Mouse (Mus musculus) lung, postnatal 14 days (tissue): ENCODE results near the gene Gm10277.
A peak's percentile ranks its signal among the peaks of the same experiment; 100 is the strongest.

ENCODE experiments used
- DNase-seq: peaks from one replicate; pipeline ENCODE4 v3.0.0; 2021

The Gm10277 gene

DNA sequence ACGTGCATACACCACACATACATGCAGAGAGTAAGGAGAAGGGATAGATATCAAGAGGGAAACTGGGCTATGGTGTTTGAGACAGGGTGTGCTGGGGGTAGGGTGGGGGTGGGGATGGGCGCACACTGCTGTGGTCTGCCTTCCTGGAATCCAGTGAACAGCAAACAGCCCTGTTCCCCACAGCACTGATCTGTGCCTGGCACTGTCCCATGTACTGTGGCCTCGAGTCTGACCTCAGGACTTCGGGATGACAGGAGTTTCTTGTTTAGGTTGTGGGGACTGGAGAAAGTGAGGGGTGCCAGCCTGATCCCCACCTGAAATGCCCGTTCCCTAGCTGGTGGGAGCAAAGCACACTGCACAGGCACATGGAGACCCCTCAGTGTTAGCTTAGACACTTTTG lies at the start of gene Gm10277:
Gene Gm10277, minus strand, starts transcription at position 41 of the 400 bp plus-strand sequence.
- DNase-seq, result no peak

DNA sequence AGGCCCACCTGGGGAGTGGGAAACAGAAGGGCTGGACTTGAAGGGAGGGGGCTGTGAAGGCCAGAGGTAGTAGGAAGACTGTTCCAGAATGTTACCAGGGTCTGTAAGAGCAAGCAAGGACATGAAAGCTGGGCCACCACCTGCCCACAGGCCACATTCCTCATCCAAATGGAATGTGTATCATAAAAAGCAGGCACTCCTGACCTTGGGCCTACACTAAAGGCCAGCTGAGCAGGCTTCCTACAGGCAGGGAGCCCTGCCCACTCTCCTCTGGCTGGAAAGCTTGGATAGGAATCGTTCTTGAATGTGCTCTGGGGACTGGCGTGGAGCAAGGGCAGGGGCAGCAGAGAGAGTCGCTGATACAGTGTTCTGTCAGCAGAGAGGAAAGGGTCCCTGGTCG lies 49.2 kb upstream of the Gm10277 start:
- no peak for DNase-seq

DNA sequence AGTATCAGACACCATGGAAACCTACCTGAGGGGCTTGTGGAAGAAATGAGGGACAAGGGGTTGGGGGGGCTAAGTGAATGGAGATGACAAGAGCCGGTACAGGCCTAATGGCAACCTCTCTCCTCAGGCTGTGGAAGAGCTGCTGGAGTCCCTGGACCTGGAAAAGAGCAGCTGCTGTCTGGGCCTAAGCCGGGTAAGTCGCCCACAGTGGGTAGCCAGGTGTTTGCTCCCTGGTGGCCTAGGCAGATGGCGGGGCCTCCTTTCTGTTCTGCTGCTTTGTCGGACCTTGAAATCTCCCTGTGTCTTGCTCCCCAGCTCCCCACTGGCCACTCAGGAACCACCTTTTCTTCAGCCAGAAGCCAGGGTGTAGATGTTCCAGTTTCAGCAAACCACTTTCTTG lies 48.7 kb upstream of the Gm10277 start:
- DNase-seq, result no peak

DNA sequence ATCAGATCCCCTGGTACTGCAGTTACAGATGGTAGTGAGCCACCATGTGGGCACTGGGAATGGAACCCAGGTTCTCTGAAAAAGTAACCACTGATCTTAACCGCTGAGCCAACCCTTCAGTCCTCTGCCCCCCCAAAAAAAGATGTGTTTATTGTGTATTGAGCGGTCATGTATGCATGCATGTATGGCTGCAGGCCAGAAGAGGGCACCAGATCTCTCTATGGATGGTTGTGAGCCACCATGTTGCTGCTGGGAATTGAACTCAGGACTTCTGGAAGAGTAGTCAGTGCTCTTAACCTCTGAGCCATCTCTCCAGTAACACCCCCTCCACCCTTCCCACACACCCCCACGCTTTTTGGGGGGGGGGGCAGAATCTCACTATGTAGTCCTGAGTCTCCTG lies 47.6 kb upstream of the Gm10277 start:
- no peak for DNase-seq

DNA sequence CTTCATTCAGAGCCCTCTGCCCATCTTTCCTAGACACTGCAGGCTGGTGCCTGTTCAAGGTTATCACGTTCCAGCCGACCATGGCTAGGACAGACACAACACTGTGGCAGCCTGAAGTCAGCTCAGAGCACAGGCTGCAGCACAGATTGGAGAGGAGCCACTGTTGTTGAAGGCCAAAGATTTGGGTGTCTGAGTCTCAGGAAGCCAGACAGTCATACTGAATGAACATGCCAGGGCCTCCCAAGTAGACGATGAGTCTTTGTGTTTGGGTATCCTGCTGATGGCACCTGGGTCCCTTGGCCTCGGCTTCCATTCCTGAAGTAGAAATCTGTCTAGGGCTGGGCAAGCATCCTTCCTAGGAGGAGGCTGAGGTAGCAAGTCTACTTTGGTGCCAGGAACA lies 45.0 kb upstream of the Gm10277 start:
- no peak for DNase-seq

DNA sequence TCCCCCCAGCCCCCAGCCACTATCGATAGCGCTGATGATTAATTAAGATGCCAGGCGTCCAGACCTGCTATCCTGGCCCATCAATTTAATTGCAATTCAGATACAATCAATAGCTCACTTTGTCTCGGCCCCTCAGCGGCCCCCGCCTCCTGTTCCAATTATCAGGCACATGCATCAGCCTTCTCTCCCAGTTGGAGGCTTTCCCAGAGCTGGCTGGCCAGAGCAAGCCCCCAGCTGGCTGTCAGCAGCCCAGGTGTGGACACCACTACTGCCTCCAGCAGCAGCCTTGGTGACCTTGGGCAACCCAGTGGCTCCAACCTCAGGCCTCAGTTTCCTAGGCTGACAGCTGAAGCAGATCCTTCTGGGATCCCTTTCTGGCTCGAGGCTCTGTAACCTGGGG lies 43.3 kb upstream of the Gm10277 start:
- DNase-seq, result no peak

DNA sequence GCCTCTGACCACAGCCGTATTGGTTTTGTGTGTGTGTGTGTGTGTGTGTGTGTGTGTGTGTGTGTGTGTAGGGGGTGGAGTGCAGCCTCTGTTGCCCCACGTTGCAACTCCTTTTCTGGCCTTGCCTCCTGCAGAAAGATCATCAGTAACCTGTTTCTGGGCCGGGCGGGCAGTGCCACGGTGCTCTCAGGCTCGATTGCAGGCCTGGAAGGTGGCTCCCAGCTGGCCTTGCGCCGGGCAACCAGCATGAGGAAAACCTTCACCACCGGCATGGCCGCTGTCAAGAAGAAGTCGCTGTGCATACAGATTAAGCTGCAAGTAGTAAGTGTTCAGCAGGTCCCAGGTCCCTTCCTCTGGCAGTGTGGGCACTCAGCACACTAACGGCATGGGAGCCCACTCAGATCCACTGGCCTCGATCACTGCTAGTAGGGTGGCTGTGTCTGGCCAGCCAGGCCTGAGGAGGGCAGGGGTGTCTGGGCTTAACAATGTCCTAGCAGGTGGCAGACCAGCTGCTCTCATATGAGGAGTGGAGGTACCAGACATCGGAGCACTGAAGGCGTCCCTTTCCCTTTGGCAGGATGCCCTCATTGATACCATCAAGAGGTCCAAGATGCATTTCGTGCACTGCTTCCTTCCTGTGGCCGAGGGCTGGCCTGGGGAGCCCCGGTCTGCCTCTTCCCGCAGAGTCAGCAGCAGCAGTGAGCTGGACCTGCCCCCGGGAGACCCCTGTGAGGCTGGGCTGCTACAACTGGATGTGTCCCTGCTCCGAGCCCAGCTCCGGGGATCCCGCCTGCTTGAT lies 41.7 kb upstream of the Gm10277 start:
- DNase-seq, result peak; percentile 39

DNA sequence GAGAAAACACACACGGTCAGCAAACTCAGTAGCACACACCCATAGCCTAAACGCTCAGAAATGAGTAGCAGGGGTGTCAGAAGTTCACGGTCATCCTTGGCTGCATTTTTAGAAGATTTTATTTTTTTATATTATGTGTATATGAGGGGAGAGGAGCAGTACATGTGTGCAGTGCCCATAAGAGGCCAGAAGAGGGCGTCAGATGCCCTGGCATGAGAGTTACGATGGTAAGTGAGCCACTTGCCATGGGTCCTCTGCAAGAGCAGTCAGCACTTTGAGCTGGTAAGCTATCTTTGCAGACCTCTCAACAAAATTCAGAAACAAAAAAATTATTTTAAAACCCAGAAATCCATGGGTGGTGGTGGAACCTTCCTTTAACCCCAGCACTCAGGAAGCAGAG lies 40.6 kb upstream of the Gm10277 start:
- DNase-seq, result no peak

DNA sequence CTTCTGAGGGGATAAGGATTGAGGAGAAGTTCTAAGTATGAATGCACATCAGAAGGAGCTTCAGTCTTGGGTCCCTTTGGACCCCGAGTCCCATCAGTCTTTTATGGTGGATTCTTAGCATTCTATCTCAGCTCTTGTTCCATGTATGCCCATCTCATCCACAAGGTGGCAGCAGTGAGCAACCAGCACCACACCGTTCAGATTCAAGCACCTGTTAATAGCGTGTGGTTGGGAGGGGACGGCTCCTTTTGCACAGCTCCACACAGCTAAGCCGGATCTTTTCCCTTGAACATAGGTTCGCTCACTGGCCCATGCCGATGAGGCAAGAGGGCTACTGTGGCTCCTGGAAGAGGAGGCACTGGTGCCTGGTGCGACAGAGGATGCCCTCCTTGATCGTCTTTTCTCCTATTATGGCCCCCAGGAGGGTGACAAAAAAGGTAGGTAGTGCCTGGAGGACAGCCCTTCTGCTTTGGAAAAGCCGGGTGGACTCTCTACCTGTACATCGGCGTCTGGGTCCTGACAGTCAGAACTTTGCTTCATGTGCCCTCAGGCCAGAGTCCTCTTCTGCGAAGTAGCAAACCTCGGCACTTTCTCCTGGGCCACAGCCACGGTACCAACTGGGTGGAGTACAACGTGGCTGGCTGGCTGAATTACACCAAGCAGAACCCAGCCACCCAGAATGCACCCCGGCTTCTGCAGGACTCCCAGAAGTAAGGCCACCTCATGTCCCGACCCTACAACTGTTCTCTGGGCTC lies 39.9 kb upstream of the Gm10277 start:
- DNase-seq, result peak; percentile 76

DNA sequence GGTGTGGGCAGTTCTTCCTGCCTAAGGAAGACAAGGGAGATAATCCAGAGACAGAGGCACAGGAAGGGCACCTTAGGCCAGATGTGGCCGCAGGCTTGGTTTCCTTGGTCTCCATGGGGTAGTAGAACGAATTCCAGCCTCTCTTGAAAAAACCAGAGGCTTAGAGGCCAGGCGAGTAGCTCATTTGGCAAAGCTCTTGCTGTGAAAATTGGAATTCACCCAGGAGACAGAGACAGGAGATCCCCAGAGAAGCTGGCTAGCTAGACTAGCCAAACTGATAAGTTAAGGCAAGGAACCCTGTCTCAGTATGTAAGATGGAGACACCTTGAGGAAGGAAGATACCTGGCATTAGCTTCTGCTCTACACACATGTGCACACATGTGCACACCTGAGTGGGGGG lies 38.8 kb upstream of the Gm10277 start:
- no peak for DNase-seq

DNA sequence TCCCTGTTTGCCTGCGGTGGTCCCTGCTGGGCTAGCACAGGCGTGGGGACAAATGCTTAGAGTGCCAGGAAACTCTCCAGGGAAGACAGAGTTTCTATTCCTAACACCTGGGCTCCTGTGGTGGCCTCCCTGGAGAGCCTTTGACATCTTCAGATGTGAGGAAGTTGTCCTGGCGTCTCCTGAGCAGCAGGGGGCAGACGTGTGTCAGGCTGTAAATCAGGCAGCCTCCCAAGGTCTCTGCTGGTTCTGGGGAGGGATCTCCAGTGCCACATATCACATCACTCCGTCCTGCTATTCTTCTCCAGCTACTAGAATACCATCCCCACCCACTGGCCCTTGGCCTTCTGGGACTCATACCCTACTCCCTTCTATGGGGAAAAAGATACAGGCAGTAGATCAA lies 38.3 kb upstream of the Gm10277 start:
- DNase-seq, result peak; percentile 77

DNA sequence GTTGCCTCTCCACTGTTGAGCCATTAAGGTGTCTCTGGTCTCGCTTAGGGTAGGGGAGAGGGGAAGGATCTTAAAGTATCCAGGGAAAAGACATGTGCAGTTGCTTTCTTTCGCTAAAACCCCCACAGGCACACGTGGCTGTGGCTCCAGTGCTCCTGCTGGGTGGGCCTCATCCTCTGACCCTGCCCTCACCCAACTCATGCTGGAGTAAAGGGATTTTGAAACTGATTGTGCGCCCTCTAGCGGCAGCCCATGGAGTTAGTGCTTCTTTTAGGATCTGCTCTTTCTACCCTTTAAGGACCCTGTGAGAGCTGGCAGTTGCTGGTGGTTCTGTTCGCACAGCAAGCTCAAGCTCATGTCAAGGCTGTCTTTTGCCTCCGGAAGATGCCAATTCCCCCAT lies 35.2 kb upstream of the Gm10277 start:
- peak; percentile 66 for DNase-seq

DNA sequence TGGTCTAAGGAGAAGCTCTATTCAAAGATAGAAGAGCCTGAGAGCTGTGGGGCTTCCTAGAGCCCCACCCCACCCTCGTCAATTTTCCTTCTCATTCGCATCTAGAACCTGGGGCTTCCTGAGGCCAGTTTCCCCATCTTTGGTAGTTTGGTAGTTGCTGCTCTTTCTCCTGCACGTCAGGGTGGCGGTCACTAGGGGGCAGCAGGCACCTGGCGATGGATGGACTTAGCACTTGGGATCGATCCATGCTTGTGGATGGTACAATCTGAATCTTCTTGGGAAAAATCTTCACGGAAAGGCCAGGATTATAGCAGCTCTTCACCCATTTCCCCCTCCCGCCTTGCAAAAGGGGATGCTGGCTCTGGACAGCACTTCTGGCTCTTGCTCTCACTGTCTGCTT lies 34.1 kb upstream of the Gm10277 start:
- DNase-seq, result peak; percentile 62

DNA sequence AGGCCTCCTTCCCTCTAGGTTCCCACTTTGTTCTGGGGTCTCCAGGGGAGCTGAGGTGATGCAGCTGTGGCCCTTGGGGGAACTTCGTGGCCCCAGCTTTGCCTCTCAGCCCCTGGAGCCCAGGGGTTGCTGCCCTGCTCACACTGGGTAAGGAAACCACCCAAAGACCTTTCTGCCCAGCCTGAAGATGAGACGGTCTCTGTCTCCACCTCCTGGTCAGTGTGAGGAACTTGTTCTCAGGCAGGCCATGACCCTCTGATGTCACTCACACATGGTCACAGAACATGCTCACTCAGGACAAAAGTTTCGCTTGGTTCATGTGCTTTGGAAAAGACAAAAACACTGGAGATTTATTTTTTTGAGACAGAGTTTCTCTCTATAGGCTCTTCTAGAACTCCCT lies 28.5 kb upstream of the Gm10277 start:
- DNase-seq, result peak; percentile 81

DNA sequence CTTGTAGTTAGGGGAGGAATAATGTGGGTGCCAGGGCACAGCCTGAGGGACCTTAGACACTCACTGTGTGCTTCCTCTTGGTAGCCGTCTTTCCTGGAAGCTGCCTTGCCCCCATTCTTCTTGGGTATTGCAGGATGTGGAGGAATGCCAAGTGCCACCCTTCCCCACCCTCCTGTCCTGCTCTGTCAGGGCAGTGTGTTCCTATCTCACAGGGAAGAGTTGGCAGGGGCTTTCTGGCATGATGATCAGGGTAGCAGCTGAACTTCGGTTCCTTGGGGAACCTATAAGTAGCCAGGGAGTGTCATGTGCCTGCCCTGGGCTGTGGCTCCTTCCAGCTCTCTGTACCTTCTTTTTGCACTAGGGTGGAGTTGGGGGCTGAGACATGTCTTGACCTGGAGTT lies 26.4 kb upstream of the Gm10277 start:
- DNase-seq, result peak; percentile 43

DNA sequence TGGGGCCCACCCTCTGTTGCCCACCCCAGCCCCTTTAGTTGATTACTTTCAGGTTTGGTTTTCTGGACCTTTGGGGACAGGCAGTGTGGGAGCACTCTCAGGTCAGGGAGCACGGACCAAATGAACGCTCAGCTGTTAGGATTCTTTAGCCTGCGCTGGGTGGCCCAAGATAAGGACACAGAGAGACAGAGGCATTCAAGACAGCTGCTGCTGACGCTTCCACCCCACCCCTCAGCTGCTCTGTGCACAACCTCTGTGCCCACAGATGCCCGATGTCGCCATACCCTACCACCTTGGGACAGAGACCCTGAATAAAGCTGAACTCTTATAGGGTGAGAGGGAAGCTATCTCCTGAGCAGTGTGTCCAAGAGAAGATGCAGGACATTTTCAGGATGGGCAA lies 22.5 kb upstream of the Gm10277 start:
- no peak for DNase-seq

DNA sequence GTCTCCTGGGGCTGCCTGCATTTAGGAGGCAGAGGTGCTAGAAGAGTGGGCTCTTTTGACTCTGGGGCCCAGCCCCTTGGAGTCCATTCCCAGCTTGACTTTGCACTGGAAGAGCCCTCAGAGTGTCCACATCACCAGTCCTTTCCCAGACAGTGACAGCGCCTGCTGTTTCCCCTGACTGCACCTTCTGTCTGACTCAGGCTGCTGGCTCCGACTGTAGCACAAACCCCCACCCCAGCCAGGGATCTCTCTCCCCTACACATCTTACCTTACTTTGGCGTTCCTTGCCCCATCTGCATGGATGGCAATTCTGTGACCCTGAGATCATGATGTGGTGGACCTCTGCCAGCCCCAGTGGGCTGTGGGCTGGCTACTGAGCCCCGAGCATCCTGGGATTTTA lies 21.7 kb upstream of the Gm10277 start:
- no peak for DNase-seq

DNA sequence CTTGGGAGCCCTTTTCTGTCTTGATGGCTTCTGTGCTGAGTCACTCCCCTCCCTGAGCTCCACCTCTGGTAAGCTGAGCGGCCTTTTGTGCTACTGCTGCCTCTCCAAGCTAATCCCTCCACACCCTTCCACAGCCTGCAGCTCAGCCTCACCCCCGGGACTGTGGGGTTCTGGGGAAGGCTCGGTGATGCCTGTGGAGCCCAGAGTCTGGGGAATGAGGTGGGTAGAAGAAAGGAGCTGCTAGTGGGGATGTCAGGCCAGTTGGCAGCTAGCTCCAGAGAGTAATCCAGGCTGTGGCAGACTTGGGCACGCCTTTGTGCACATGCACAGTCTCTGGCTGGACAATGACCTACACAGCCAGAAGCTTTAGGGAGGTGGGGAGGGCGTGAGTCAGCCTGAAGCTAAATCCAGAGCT lies 20.5 kb upstream of the Gm10277 start:
- DNase-seq, result no peak

DNA sequence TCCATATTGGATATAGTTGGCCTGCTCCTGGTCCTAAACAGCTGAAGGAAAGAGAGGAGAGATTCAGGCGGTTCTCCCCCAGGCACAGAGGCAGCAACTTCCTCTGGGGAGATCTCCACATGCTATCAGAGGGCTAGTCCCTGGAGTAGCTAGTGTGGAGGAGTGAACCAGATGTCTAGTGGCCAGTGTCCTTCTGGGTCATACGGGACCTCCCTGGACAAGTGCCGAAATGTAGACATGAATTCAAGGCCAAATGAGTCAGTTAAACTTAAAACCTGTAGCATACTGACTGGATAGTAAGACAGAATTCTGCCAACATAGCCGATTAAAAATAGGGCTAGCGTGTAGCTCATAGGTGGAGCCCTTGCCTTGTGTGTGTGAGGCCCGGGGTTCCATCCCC lies 19.3 kb upstream of the Gm10277 start:
- DNase-seq, result no peak

DNA sequence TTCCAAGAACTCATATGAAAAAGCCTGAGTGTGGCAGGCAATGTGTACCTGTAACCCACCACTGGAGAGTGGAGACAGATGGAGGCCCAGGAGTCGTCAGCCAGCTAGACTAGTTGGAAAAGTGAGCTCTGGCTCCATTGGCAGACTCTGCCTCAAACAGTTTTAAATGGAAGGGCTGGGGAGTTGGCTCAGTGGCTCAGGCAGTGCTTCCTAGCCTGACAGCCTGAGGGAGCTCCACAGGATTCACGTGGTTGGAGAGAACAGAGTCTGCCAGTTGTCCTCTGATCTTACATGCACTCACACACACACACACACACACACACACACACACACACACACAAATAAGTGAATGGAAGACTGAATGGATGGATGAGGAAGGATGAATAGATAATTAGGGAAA lies 18.7 kb upstream of the Gm10277 start:
- no peak for DNase-seq

DNA sequence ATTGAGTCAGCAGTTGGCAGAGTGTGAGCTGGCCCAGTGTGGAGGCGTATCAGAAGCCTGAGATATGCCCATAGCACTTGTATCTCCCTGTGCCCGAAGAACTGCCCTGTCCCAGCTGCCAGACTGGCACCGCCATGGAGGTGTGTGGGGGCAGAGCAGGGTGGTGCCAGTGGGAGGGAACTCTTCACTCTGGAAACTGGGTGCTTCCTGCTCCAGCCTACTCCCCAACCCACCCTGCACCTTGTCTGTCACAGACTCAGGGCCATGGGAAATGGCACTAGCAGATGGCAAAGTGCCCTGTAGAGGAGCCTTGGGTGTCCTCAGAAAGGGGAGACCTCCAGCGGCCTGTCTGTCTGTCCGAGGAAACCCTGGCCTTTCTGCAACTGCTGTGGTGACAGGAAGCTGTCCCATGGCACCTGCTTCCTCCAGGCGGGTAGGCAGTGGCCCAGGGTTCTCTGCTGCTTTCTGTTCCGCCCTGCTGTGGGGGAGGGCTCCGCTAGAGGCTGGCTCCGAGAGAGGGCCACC lies 14.9 kb upstream of the Gm10277 start:
- peak; percentile 53 for DNase-seq

DNA sequence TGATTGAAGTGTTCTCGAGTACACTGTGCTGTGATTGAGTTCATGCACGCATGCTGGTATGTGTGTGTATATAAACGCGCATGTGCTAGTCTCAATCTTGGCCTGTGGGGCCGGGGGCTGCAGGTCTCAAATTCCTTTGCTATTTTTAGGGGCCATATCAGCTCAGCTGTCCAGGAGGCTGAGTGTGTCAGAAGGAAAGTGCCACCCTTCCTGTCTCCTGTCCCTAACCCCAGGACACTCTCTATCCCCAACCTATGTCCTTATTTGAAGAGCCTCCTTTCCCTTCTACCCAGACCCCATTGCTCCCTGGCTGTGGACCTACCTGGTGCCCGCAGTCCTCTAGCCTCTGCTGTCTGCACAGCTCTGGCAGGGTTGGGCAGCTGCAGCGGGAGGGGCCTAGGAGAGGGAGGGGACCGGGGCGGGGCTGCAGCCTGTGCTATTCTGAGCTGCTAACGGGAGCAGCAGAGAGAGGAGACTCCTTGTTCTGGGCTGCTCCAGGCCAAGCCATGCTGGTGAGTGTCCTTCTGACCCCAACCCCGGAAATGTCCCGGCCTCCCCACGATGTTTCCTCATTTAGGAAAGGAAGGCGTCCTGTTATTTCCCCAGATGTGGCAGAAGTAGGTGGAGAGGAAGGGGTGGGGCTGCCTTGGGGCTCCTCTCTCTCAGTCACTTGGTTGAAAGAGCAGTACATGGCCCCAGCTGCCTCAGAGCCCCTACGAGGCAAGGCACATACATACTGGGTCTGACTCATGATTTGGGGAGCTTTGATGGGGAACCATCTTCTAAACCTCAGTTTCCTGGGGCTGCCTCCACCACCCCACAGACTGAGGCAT lies 13.5 kb upstream of the Gm10277 start:
- peak; percentile 77 for DNase-seq

DNA sequence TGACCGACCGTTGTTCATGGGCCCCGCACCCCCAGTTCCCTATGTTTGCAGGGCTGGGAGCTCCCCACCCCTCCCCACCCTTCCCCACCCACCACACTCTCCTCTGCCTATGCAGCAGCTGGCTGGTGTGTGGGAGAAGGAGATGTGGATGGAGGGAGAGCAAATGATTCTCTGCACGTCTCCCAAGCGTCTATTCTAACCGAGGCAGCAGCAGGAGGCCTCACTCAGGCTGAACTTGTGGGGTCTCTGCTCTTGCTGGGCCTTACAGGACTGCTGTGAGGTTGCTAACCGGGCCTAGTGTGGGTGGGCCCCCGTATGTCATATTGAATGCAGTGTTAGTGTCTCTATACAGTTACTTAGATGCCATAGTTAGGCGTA lies 12.9 kb upstream of the Gm10277 start:
- no peak for DNase-seq
